Mouse (Mus musculus) erythroblast, embryonic 14.5 days (primary cell): ENCODE data around the gene Tmprss13.

Source experiments
- GATA1 ChIP-seq: IDR thresholded peaks from 2 replicates; pipeline ENCODE4 v1.6.1; 2012; ENCODE audit warnings: low read length, inconsistent platforms, mixed read lengths
- TAL1 ChIP-seq: IDR thresholded peaks from 3 replicates; pipeline ENCODE4 v1.6.1; 2012; ENCODE audit warnings: low read length, inconsistent platforms, mixed read lengths

DNA sequence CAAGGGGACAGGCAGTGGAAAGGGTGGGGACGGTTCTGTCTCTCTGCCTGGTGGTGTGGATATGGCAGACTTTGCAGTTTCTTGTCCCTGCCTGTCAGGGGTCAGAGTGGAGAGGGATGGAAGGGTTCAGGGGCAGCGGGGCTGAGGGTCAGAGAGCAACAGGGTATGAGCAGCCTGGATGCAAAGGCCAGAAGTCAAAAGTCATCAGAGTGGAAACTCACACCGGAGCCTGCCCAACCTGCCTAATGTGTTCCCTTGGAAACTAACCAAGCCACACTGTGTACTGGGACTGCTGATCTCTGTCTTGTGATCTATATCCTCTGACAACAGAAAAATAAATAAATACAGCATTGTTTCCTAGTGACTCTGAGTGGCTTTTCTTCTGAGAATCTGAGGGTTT, 76.9 kb downstream of the Tmprss13 start:
- TF ChIP-seq GATA1 (no peak), TAL1 (no peak)
